Mouse (Mus musculus) spleen, adult 12 weeks (tissue): ENCODE results near the gene Lipo4.
"Not testable (repeated sequence)": the region's sequence is repeated elsewhere in the genome, so short reads cannot be mapped to it uniquely, and the experiment has no call there.

Source experiments
- DNase-seq: peaks from one replicate; pipeline ENCODE4 v3.0.0; 2022; ENCODE audit warnings: low spot score

The Lipo4 gene

GRCm38 (mm10) chr19:33517680-33518079 lies at the start of gene Lipo4:
Gene Lipo4 (minus strand): TSS chr19:33517780.
- DNase-seq: no peak

GRCm38 (mm10) chr19:33456426-33456825 lies 61.2 kb downstream of the Lipo4 start:
- not testable (repeated sequence) for DNase-seq

DNA sequence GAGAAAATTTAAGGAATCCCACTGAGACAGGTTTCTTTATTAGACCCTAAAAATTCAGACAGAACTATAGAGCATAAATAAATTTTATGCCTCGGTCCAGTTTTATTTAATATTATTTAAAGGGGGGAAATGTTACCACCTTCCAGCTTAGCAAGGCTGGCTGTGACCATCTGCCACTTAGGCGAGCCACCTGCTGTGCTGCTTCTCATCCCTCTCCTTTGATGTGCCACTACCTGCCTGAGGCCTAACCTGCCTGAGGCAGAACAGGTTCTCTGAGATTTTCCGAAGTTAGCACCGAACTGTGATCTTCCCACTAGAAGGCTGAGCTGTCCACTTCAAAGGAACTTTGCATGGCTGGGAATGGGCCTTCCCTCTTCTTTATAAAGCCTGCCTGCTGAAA lies 63.9 kb downstream of the Lipo4 start:
- DNase-seq: no peak
